Mouse (Mus musculus): ENCODE measurements around the gene Smug1.

- TF ChIP-seq EP300 (IDR thresholded peaks at IDR 0.05; ENCODE audit: low read depth): no peak
- TF ChIP-seq CTCF (IDR thresholded peaks at IDR 0.05; ENCODE audit: low read depth): no peak
Observed at GRCm38 (mm10) chr15:103152371-103152770, 14.5 kb downstream of the Smug1 start.
